Mouse (Mus musculus): ENCODE results near the gene 0610030E20Rik. TPM values are rescaled to one million over a fixed set of nuclear protein-coding genes. Genes with fewer than 3 reads are reported as not detected.

Gene 0610030E20Rik
- total RNA-seq (2017): 23.4 and 24.6 TPM in 2 replicates

- peak; percentile 43 to 54 for ATAC-seq (replicated peaks in 1 of 2; ENCODE audit: insufficient read depth in 1 of 2, low FRiP score in 2 of 2, low TSS enrichment in 1 of 2, low read depth in 1 of 2, poor library complexity in 2 of 2, severe bottlenecking in 2 of 2)
Observed at GRCm38 (mm10) chr6:72347166-72347941, at the start of gene 0610030E20Rik. Gene 0610030E20Rik, plus strand, starts transcription at chr6:72347317.

- no peak for ATAC-seq (replicated peaks in 1 of 2; ENCODE audit: insufficient read depth in 1 of 2, low FRiP score in 2 of 2, low TSS enrichment in 1 of 2, low read depth in 1 of 2, poor library complexity in 2 of 2, severe bottlenecking in 2 of 2)
Observed at GRCm38 (mm10) chr6:72297825-72298224, 49.3 kb upstream of the 0610030E20Rik start.

- ATAC-seq (replicated peaks in 1 of 2; ENCODE audit: insufficient read depth in 1 of 2, low FRiP score in 2 of 2, low TSS enrichment in 1 of 2, low read depth in 1 of 2, poor library complexity in 2 of 2, severe bottlenecking in 2 of 2): no peak
Observed at GRCm38 (mm10) chr6:72302349-72302925, 44.7 kb upstream of the 0610030E20Rik start.

- ATAC-seq (replicated peaks in 1 of 2; ENCODE audit: insufficient read depth in 1 of 2, low FRiP score in 2 of 2, low TSS enrichment in 1 of 2, low read depth in 1 of 2, poor library complexity in 2 of 2, severe bottlenecking in 2 of 2): no peak
Observed at GRCm38 (mm10) chr6:72303510-72303909, 43.6 kb upstream of the 0610030E20Rik start.

- no peak for ATAC-seq (replicated peaks in 1 of 2; ENCODE audit: insufficient read depth in 1 of 2, low FRiP score in 2 of 2, low TSS enrichment in 1 of 2, low read depth in 1 of 2, poor library complexity in 2 of 2, severe bottlenecking in 2 of 2)
Observed at GRCm38 (mm10) chr6:72312198-72312597, 34.9 kb upstream of the 0610030E20Rik start.

- no peak for ATAC-seq (replicated peaks in 1 of 2; ENCODE audit: insufficient read depth in 1 of 2, low FRiP score in 2 of 2, low TSS enrichment in 1 of 2, low read depth in 1 of 2, poor library complexity in 2 of 2, severe bottlenecking in 2 of 2)
Observed at GRCm38 (mm10) chr6:72313124-72313867, 33.8 kb upstream of the 0610030E20Rik start.

GRCm38 (mm10) chr6:72315384-72315783 lies 31.7 kb upstream of the 0610030E20Rik start:
- ATAC-seq (replicated peaks in 1 of 2; ENCODE audit: insufficient read depth in 1 of 2, low FRiP score in 2 of 2, low TSS enrichment in 1 of 2, low read depth in 1 of 2, poor library complexity in 2 of 2, severe bottlenecking in 2 of 2): no peak

- ATAC-seq (replicated peaks in 1 of 2; ENCODE audit: insufficient read depth in 1 of 2, low FRiP score in 2 of 2, low TSS enrichment in 1 of 2, low read depth in 1 of 2, poor library complexity in 2 of 2, severe bottlenecking in 2 of 2): no peak
Observed at GRCm38 (mm10) chr6:72316044-72316443, 31.1 kb upstream of the 0610030E20Rik start.

GRCm38 (mm10) chr6:72318440-72318839 lies 28.7 kb upstream of the 0610030E20Rik start:
- ATAC-seq (replicated peaks in 1 of 2; ENCODE audit: insufficient read depth in 1 of 2, low FRiP score in 2 of 2, low TSS enrichment in 1 of 2, low read depth in 1 of 2, poor library complexity in 2 of 2, severe bottlenecking in 2 of 2): no peak; a peak in 2 of 4 replicates

GRCm38 (mm10) chr6:72319019-72319418 lies 28.1 kb upstream of the 0610030E20Rik start:
- peak; percentile 47 to 62; a peak in 3 of 4 replicates for ATAC-seq (replicated peaks in 1 of 2; ENCODE audit: insufficient read depth in 1 of 2, low FRiP score in 2 of 2, low TSS enrichment in 1 of 2, low read depth in 1 of 2, poor library complexity in 2 of 2, severe bottlenecking in 2 of 2)

- no peak for ATAC-seq (replicated peaks in 1 of 2; ENCODE audit: insufficient read depth in 1 of 2, low FRiP score in 2 of 2, low TSS enrichment in 1 of 2, low read depth in 1 of 2, poor library complexity in 2 of 2, severe bottlenecking in 2 of 2)
Observed at GRCm38 (mm10) chr6:72322936-72323335, 24.2 kb upstream of the 0610030E20Rik start.

- ATAC-seq (replicated peaks in 1 of 2; ENCODE audit: insufficient read depth in 1 of 2, low FRiP score in 2 of 2, low TSS enrichment in 1 of 2, low read depth in 1 of 2, poor library complexity in 2 of 2, severe bottlenecking in 2 of 2): no peak
Observed at GRCm38 (mm10) chr6:72323786-72324508, 23.2 kb upstream of the 0610030E20Rik start.

- ATAC-seq (replicated peaks in 1 of 2; ENCODE audit: insufficient read depth in 1 of 2, low FRiP score in 2 of 2, low TSS enrichment in 1 of 2, low read depth in 1 of 2, poor library complexity in 2 of 2, severe bottlenecking in 2 of 2): peak; percentile 49 to 59
Observed at GRCm38 (mm10) chr6:72326274-72326673, 20.8 kb upstream of the 0610030E20Rik start.

- peak in 1 of 2 experiments; percentile 16; a peak in 1 of 4 replicates for ATAC-seq (replicated peaks in 1 of 2; ENCODE audit: insufficient read depth in 1 of 2, low FRiP score in 2 of 2, low TSS enrichment in 1 of 2, low read depth in 1 of 2, poor library complexity in 2 of 2, severe bottlenecking in 2 of 2)
Observed at GRCm38 (mm10) chr6:72329019-72329418, 18.1 kb upstream of the 0610030E20Rik start.

- ATAC-seq (replicated peaks in 1 of 2; ENCODE audit: insufficient read depth in 1 of 2, low FRiP score in 2 of 2, low TSS enrichment in 1 of 2, low read depth in 1 of 2, poor library complexity in 2 of 2, severe bottlenecking in 2 of 2): peak in 1 of 2 experiments; percentile 81; a peak in 2 of 4 replicates
Observed at GRCm38 (mm10) chr6:72330133-72330532, 17.0 kb upstream of the 0610030E20Rik start.

GRCm38 (mm10) chr6:72333111-72333510 lies 14.0 kb upstream of the 0610030E20Rik start:
- ATAC-seq (replicated peaks in 1 of 2; ENCODE audit: insufficient read depth in 1 of 2, low FRiP score in 2 of 2, low TSS enrichment in 1 of 2, low read depth in 1 of 2, poor library complexity in 2 of 2, severe bottlenecking in 2 of 2): peak in 1 of 2 experiments; percentile 58; a peak in 1 of 4 replicates

- ATAC-seq (replicated peaks in 1 of 2; ENCODE audit: insufficient read depth in 1 of 2, low FRiP score in 2 of 2, low TSS enrichment in 1 of 2, low read depth in 1 of 2, poor library complexity in 2 of 2, severe bottlenecking in 2 of 2): no peak
Observed at GRCm38 (mm10) chr6:72340481-72340880, 6.6 kb upstream of the 0610030E20Rik start.

Measured in hematopoietic stem cell, adult 5-6 weeks (primary cell).